ENCODE assay signal across 8 mouse cellular contexts in the genomic region with DNA sequence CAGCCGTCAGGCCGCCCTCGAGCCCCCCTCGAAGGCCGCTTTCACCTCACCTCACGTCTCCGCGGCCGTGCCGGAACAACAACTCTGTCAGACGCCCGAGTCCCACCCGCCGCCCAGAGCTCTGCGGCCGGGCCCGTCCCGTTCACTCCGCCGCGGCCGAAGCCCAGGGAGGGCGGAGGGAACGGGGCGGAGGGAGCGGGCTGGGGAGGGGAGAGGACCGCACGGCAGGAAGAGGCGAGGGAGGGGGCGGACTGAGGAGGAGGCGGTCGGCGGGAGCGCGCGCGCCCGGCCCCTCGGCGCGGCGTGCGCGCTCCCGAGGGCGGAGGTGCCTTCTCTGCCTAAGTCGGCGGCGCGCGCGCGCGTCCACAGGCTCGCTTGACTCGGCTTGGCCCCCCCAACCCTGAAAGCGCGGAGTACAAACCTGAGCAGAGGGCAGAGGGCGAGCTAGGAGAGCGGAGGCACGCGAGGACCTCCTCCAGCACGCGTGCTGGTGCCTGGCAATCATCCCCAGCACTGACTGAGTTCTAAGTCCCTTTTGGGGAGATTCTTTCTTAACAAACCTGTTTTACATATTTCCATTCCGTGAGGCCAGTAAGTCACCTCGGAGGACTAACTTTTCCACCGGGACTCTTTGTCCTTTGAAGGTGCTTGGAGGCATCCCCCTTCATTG. TPM values are rescaled to one million over a fixed set of nuclear protein-coding genes. Genes with fewer than 3 reads are reported as not detected.
DNase-seq lines count a peak whose midpoint lies in the region; ATAC-seq and TF ChIP-seq lines count a peak whose summit lies in the region.

Gene Rabgap1l (minus strand): TSS at position 526 of the 670 bp plus-strand sequence.

- DNase-seq in 3134 (ENCODE audit: extremely low read depth, insufficient read length, low spot score), result peak; percentile 98
- DNase-seq in adrenal gland, postnatal 36 days, result peak; percentile 90 to 94
- DNase-seq in heart, adult 8-10 months (ENCODE audit: low spot score), result peak; percentile 69
- peak; percentile 93 for DNase-seq in kidney, adult 9 months
- peak; percentile 94 for DNase-seq in limb, embryonic 14.5 days (ENCODE audit: low spot score)
- peak; percentile 96 for DNase-seq in midbrain, postnatal 0 days (ENCODE audit: low spot score)
- peak; percentile 73 to 79 for DNase-seq in spleen, postnatal 14 days (ENCODE audit: low spot score in 2 of 2)

- no peaks in the 10 kb centered on the region for H3K27me3 ChIP-seq in embryonic facial prominence, embryonic 13.5 days
- no peaks in the 10 kb centered on the region for H3K27me3 ChIP-seq in limb, embryonic 14.5 days (ENCODE audit: control insufficient read depth, insufficient read depth, low read length)
- H3K27me3 ChIP-seq in midbrain, postnatal 0 days (ENCODE audit: insufficient read depth, low read length), result no peaks in the 10 kb centered on the region

- H3K9ac ChIP-seq in embryonic facial prominence, embryonic 13.5 days, result peak within 1 kb of the TSS; percentile 89
- H3K9ac ChIP-seq in limb, embryonic 14.5 days (ENCODE audit: low read depth, low read length, severe bottlenecking), result peak within 1 kb of the TSS; percentile 88
- peak within 1 kb of the TSS; percentile 80 for H3K9ac ChIP-seq in midbrain, postnatal 0 days (replicated peaks; ENCODE audit: low read length, poor library complexity, severe bottlenecking)

- no peaks in the 10 kb centered on the region for H3K9me3 ChIP-seq in embryonic facial prominence, embryonic 13.5 days
- H3K9me3 ChIP-seq in limb, embryonic 14.5 days (ENCODE audit: control insufficient read depth, low read length), result no peaks in the 10 kb centered on the region
- H3K9me3 ChIP-seq in midbrain, postnatal 0 days (ENCODE audit: low read length), result 0 out of 2 replicates have a peak, but pooled peaks cover 3% of the 10 kb centered on the region

- peak; percentile 49; the same call in 1 of the 2 replicates for TF ChIP-seq POLR2A in limb, embryonic 14.5 days (IDR thresholded peaks at IDR 0.05; ENCODE audit: borderline replicate concordance, extremely low read depth, insufficient read depth, insufficient read length)

- TF ChIP-seq CTCF in midbrain, postnatal 0 days (IDR thresholded peaks at IDR 0.05), result no peak

- WGBS in embryonic facial prominence, embryonic 13.5 days, result 0% methylated on average over 64 of the region's 67 CpGs
- WGBS in limb, embryonic 14.5 days, result under 1% methylated on average over 58 of the region's 67 CpGs
- under 1% methylated on average over 48 of the region's 67 CpGs for WGBS in midbrain, postnatal 0 days

- H3K36me3 ChIP-seq in embryonic facial prominence, embryonic 13.5 days, result no peaks in the 10 kb centered on the region
- no peaks in the 10 kb centered on the region for H3K36me3 ChIP-seq in limb, embryonic 14.5 days (ENCODE audit: control insufficient read depth, insufficient read depth, low read length)
- H3K36me3 ChIP-seq in midbrain, postnatal 0 days (ENCODE audit: insufficient read depth, low read length), result no peaks in the 10 kb centered on the region

- peak within 1 kb of the TSS; percentile 95 for H3K4me2 ChIP-seq in embryonic facial prominence, embryonic 13.5 days
- peak within 1 kb of the TSS; percentile 93 for H3K4me2 ChIP-seq in limb, embryonic 14.5 days (replicated peaks; ENCODE audit: low read depth, low read length, severe bottlenecking)
- peak within 1 kb of the TSS; percentile 96 for H3K4me2 ChIP-seq in midbrain, postnatal 0 days (ENCODE audit: low read depth, low read length, poor library complexity, severe bottlenecking)

- peaks cover 7% of the 10 kb centered on the region for H3K4me1 ChIP-seq in embryonic facial prominence, embryonic 13.5 days
- H3K4me1 ChIP-seq in limb, embryonic 14.5 days (ENCODE audit: control insufficient read depth, insufficient read depth, low read length), result peaks cover 9% of the 10 kb centered on the region
- no peaks in the 10 kb centered on the region; the same call in 1 of the 2 replicates for H3K4me1 ChIP-seq in midbrain, postnatal 0 days (ENCODE audit: insufficient read depth, low read length)

- H3K27ac ChIP-seq in embryonic facial prominence, embryonic 13.5 days, result peak within 1 kb of the TSS; percentile 66
- peak within 1 kb of the TSS; percentile 67 for H3K27ac ChIP-seq in limb, embryonic 14.5 days (replicated peaks; ENCODE audit: low read depth, low read length)
- H3K27ac ChIP-seq in midbrain, postnatal 0 days (ENCODE audit: low read depth, low read length), result peak within 1 kb of the TSS; percentile 51

- peak within 1 kb of the TSS; percentile 89 for H3K4me3 ChIP-seq in embryonic facial prominence, embryonic 13.5 days
- peak within 1 kb of the TSS; percentile 95 for H3K4me3 ChIP-seq in limb, embryonic 14.5 days (replicated peaks; ENCODE audit: low read length)
- H3K4me3 ChIP-seq in midbrain, postnatal 0 days (ENCODE audit: low read depth, low read length), result peak within 1 kb of the TSS; percentile 96

- peak; percentile 97 for ATAC-seq in embryonic facial prominence, embryonic 13.5 days (ENCODE audit: insufficient number of reproducible peaks, insufficient read depth, low FRiP score, low TSS enrichment, low read depth)
- peak; percentile 95 for ATAC-seq in limb, embryonic 14.5 days (ENCODE audit: low FRiP score, low read depth)
- peak; percentile 95 for ATAC-seq in midbrain, postnatal 0 days (ENCODE audit: low FRiP score)

RNA-seq across cellular contexts. Expression of gene Rabgap1l, which starts in this region (rescaled TPM):
- total RNA-seq in adrenal gland, postnatal 36 days (2021), result 10 to 100 TPM; 22.3 to 30.4 TPM
- 22.1 and 24.5 TPM in 2 replicates for polyA plus RNA-seq in embryonic facial prominence, embryonic 13.5 days (2015; fragmentation: Nextera tagmentation; extraction: Ambion mirVana)
- total RNA-seq in heart, adult 8-10 months (2022), result 10 to 100 TPM; 61.7 to 86.7 (median 68.5) TPM
- polyA plus RNA-seq in limb, embryonic 14.5 days (2012; rRNA removed), result 12.7 and 13.3 TPM in 2 replicates
- 19.3 and 21.5 TPM in 2 replicates for polyA plus RNA-seq in limb, embryonic 14.5 days (2014; fragmentation: Nextera tagmentation; extraction: Ambion mirVana)
- 110 and 152 TPM in 2 replicates for total RNA-seq in midbrain, postnatal 0 days (2014; rRNA removed)
- 30.8 and 34.1 TPM in 2 replicates for polyA plus RNA-seq in midbrain, postnatal 0 days (2015; fragmentation: Nextera tagmentation; extraction: Ambion mirVana)

Comparison
In these comparisons a context has a peak if more than half of its experiments do, and no peak if none do; other contexts are left out.
1. Peak in every context shown above with its lines: DNase-seq, ATAC-seq, H3K4me3 ChIP-seq and H3K27ac ChIP-seq.